Mouse (Mus musculus): ENCODE results near the gene Retnlg. TPM values are rescaled to one million over a fixed set of nuclear protein-coding genes. Genes with fewer than 3 reads are reported as not detected.
"Not testable (repeated sequence)": the region's sequence is repeated elsewhere in the genome, so short reads cannot be mapped to it uniquely, and the experiment has no call there.

Gene Retnlg
- polyA plus RNA-seq, 1 experiment from 2014 or later: 94.6 TPM

- no peak overlapping the region for H3K9ac ChIP-seq (replicated peaks)
- no peak for TF ChIP-seq CTCF (IDR thresholded peaks at IDR 0.05; ENCODE audit: low read depth)
- TF ChIP-seq EP300 (IDR thresholded peaks at IDR 0.05; ENCODE audit: low read depth): no peak
- H3K9me3 ChIP-seq (ENCODE audit: low read length): no peaks in the 10 kb centered on the region
- no peak for DNase-seq
- ATAC-seq: no peak
- H3K36me3 ChIP-seq (replicated peaks; ENCODE audit: insufficient read depth, low read length): no peaks in the 10 kb centered on the region
- no peak overlapping the region for H3K4me2 ChIP-seq (ENCODE audit: low read depth, low read length)
- no peak overlapping the region for H3K4me3 ChIP-seq (ENCODE audit: low read depth, low read length)
- 67% methylated on average over 4 of the region's 4 CpGs for WGBS (ENCODE audit: insufficient replicate concordance)
- no peaks in the 10 kb centered on the region for H3K27me3 ChIP-seq (ENCODE audit: insufficient read depth, low read length)
- no peaks in the 10 kb centered on the region for H3K4me1 ChIP-seq (ENCODE audit: insufficient read depth)
- H3K27ac ChIP-seq (ENCODE audit: low read depth): no peak overlapping the region
These were observed 28.6 kb upstream of the Retnlg start for GRCm38 (mm10) chr16:48843671-48844386.

GRCm38 (mm10) chr16:48865004-48865403 is 7.4 kb upstream of the Retnlg start:
- not testable (repeated sequence) for DNase-seq; H3K4me2 ChIP-seq (ENCODE audit: low read depth, low read length); H3K4me1 ChIP-seq (ENCODE audit: insufficient read depth); H3K9me3 ChIP-seq (ENCODE audit: low read length); H3K4me3 ChIP-seq (ENCODE audit: low read depth, low read length); H3K36me3 ChIP-seq (replicated peaks; ENCODE audit: insufficient read depth, low read length); H3K27me3 ChIP-seq (ENCODE audit: insufficient read depth, low read length); H3K27ac ChIP-seq (ENCODE audit: low read depth); H3K9ac ChIP-seq (replicated peaks)
- ATAC-seq: 0 out of 2 replicates have a peak, but pooled peaks have one; percentile 19
- 0 out of 2 replicates have a peak, but pooled peaks have one; percentile 20 for TF ChIP-seq EP300 (IDR thresholded peaks at IDR 0.05; ENCODE audit: low read depth)
- WGBS (ENCODE audit: insufficient replicate concordance): 89% methylated on average over 1 of the region's 1 CpGs

GRCm38 (mm10) chr16:48867690-48868089 is 4.7 kb upstream of the Retnlg start:
- WGBS (ENCODE audit: insufficient replicate concordance): 68% methylated on average over 2 of the region's 2 CpGs
- H3K36me3 ChIP-seq (replicated peaks; ENCODE audit: insufficient read depth, low read length): no peaks in the 10 kb centered on the region
- H3K4me3 ChIP-seq (ENCODE audit: low read depth, low read length): no peak overlapping the region
- H3K27ac ChIP-seq (ENCODE audit: low read depth): no peak overlapping the region
- no peak overlapping the region for H3K4me2 ChIP-seq (ENCODE audit: low read depth, low read length)
- no peaks in the 10 kb centered on the region for H3K9me3 ChIP-seq (ENCODE audit: low read length)
- H3K27me3 ChIP-seq (ENCODE audit: insufficient read depth, low read length): no peaks in the 10 kb centered on the region
- H3K4me1 ChIP-seq (ENCODE audit: insufficient read depth): no peaks in the 10 kb centered on the region
- TF ChIP-seq CTCF (IDR thresholded peaks at IDR 0.05; ENCODE audit: low read depth): no peak
- no peak for TF ChIP-seq EP300 (IDR thresholded peaks at IDR 0.05; ENCODE audit: low read depth)
- no peak for ATAC-seq
- H3K9ac ChIP-seq (replicated peaks): no peak overlapping the region
- DNase-seq: no peak

GRCm38 (mm10) chr16:48868663-48869062 is 3.8 kb upstream of the Retnlg start:
- Histone ChIP-seq H3K9me3 (ENCODE audit: low read length) (no peaks in the 10 kb centered on the region), H3K4me3 (ENCODE audit: low read depth, low read length) (no peak overlapping the region), H3K27ac (ENCODE audit: low read depth) (no peak overlapping the region; the same call in 1 of the 2 replicates), H3K4me1 (ENCODE audit: insufficient read depth) (no peaks in the 10 kb centered on the region), H3K36me3 (replicated peaks; ENCODE audit: insufficient read depth, low read length) (no peaks in the 10 kb centered on the region), H3K4me2 (ENCODE audit: low read depth, low read length) (no peak overlapping the region), H3K27me3 (ENCODE audit: insufficient read depth, low read length) (no peaks in the 10 kb centered on the region), H3K9ac (replicated peaks) (no peak overlapping the region)
- DNase-seq (no peak), ATAC-seq (no peak)
- peak; percentile 43; the same call in 1 of the 2 replicates for TF ChIP-seq EP300 (IDR thresholded peaks at IDR 0.05; ENCODE audit: low read depth)
- TF ChIP-seq CTCF (IDR thresholded peaks at IDR 0.05; ENCODE audit: low read depth): no peak
- WGBS (ENCODE audit: insufficient replicate concordance): 70% methylated on average over 1 of the region's 1 CpGs

GRCm38 (mm10) chr16:48869671-48870070 is 2.8 kb upstream of the Retnlg start:
- no peaks in the 10 kb centered on the region for H3K9me3 ChIP-seq (ENCODE audit: low read length)
- ATAC-seq (no peak), DNase-seq (no peak)
- H3K9ac ChIP-seq (replicated peaks): no peak overlapping the region
- WGBS (ENCODE audit: insufficient replicate concordance): 70% methylated on average over 3 of the region's 3 CpGs
- no peak overlapping the region for H3K4me3 ChIP-seq (ENCODE audit: low read depth, low read length)
- H3K4me1 ChIP-seq (ENCODE audit: insufficient read depth): no peaks in the 10 kb centered on the region
- H3K27ac ChIP-seq (ENCODE audit: low read depth): no peak overlapping the region
- H3K36me3 ChIP-seq (replicated peaks; ENCODE audit: insufficient read depth, low read length): no peaks in the 10 kb centered on the region
- H3K4me2 ChIP-seq (ENCODE audit: low read depth, low read length): no peak overlapping the region
- no peak for TF ChIP-seq CTCF (IDR thresholded peaks at IDR 0.05; ENCODE audit: low read depth)
- no peak for TF ChIP-seq EP300 (IDR thresholded peaks at IDR 0.05; ENCODE audit: low read depth)
- H3K27me3 ChIP-seq (ENCODE audit: insufficient read depth, low read length): no peaks in the 10 kb centered on the region

GRCm38 (mm10) chr16:48871754-48872153 is 667 bp upstream of the Retnlg start:
- Histone ChIP-seq H3K27me3 (ENCODE audit: insufficient read depth, low read length) (no peaks in the 10 kb centered on the region), H3K36me3 (replicated peaks; ENCODE audit: insufficient read depth, low read length) (no peaks in the 10 kb centered on the region), H3K9ac (replicated peaks) (no peak overlapping the region), H3K4me1 (ENCODE audit: insufficient read depth) (no peaks in the 10 kb centered on the region), H3K9me3 (ENCODE audit: low read length) (no peaks in the 10 kb centered on the region), H3K4me3 (ENCODE audit: low read depth, low read length) (no peak overlapping the region), H3K27ac (ENCODE audit: low read depth) (no peak overlapping the region; the same call in 1 of the 2 replicates), H3K4me2 (ENCODE audit: low read depth, low read length) (no peak overlapping the region)
- ATAC-seq (no peak), DNase-seq (no peak)
- 79% methylated on average over 1 of the region's 1 CpGs for WGBS (ENCODE audit: insufficient replicate concordance)
- TF ChIP-seq EP300 (IDR thresholded peaks at IDR 0.05; ENCODE audit: low read depth) (no peak), CTCF (IDR thresholded peaks at IDR 0.05; ENCODE audit: low read depth) (no peak)

Measured in liver, postnatal 0 days (tissue).